ENCODE assay signal across 8 mouse cellular contexts in genomic region chr1:191394126-191394525, GRCm38 (mm10). TPM values are rescaled to one million over a fixed set of nuclear protein-coding genes. Genes with fewer than 3 reads are reported as not detected.
DNase-seq lines count a peak whose midpoint lies in the region; ATAC-seq and TF ChIP-seq lines count a peak whose summit lies in the region.

No protein-coding gene starts in this region.

- H3K36me3 ChIP-seq in kidney, adult 2 months (ENCODE audit: control insufficient read depth, insufficient read depth, low read length): no peaks in the 10 kb centered on the region
- H3K36me3 ChIP-seq in intestine, embryonic 14.5 days (ENCODE audit: control insufficient read depth, insufficient read depth, low read length): no peaks in the 10 kb centered on the region

- H3K4me3 ChIP-seq in kidney, adult 2 months (ENCODE audit: insufficient read depth, low read depth, low read length): no peak overlapping the region; the same call in 1 of the 2 replicates
- H3K4me3 ChIP-seq in intestine, embryonic 14.5 days (ENCODE audit: low read depth, low read length): peak overlapping the region; percentile 5; the same call in 1 of the 2 replicates

- peaks cover 10% of the 10 kb centered on the region for H3K4me1 ChIP-seq in kidney, adult 2 months (ENCODE audit: control insufficient read depth, insufficient read depth, low read length)
- H3K4me1 ChIP-seq in intestine, embryonic 14.5 days (replicated peaks; ENCODE audit: control insufficient read depth, insufficient read depth, low read length): peaks cover 14% of the 10 kb centered on the region

- H3K9ac ChIP-seq in intestine, embryonic 14.5 days (ENCODE audit: low read length): no peak overlapping the region

- no peaks in the 10 kb centered on the region for H3K27me3 ChIP-seq in kidney, adult 2 months (replicated peaks; ENCODE audit: control insufficient read depth, insufficient read depth, low read length)
- H3K27me3 ChIP-seq in intestine, embryonic 14.5 days (replicated peaks; ENCODE audit: control insufficient read depth, insufficient read depth, low read length): no peaks in the 10 kb centered on the region

- peak; percentile 83 for DNase-seq in kidney, adult 2 months
- DNase-seq in kidney, postnatal 4 days: no peak
- peak; percentile 53 for DNase-seq in adipocyte (ENCODE audit: low spot score)
- DNase-seq in intestine, embryonic 14.5 days (ENCODE audit: low spot score): no peak
- peak; percentile 14 for DNase-seq in lung, postnatal 10 days
- no peak for DNase-seq in left cerebral cortex, adult 11 months (ENCODE audit: low spot score)
- no peak for DNase-seq in right cerebral cortex, postnatal 25 days
- DNase-seq in embryo, embryonic 10 days (ENCODE audit: low spot score): no peak

- TF ChIP-seq POLR2A in kidney, adult 2 months (IDR thresholded peaks at IDR 0.05; ENCODE audit: low read depth, low read length): no peak

- no peaks in the 10 kb centered on the region for H3K9me3 ChIP-seq in intestine, embryonic 14.5 days (ENCODE audit: control insufficient read depth, low read length)

- H3K27ac ChIP-seq in kidney, adult 2 months (ENCODE audit: insufficient read depth, low read depth, low read length): no peak overlapping the region
- no peak overlapping the region for H3K27ac ChIP-seq in intestine, embryonic 14.5 days (ENCODE audit: low read depth)

- WGBS in kidney, adult 2 months: 8% methylated on average over 2 of the region's 2 CpGs
- 43% methylated on average over 2 of the region's 2 CpGs for WGBS in intestine, embryonic 14.5 days

- no peak for ATAC-seq in intestine, embryonic 14.5 days (replicated peaks; ENCODE audit: low FRiP score, low TSS enrichment, low read depth)

- no peak for TF ChIP-seq CTCF in kidney, adult 2 months (conservative IDR thresholded peaks at IDR 0.05; ENCODE audit: insufficient read depth, insufficient read length, low read depth, low read length)

- H3K4me2 ChIP-seq in intestine, embryonic 14.5 days (ENCODE audit: low read length): peak overlapping the region; percentile 76

RNA-seq across cellular contexts. Expression of gene Ppp2r5a, which starts 8.9 kb away (rescaled TPM):
- 69.6 and 73.2 TPM in 2 replicates for polyA plus RNA-seq in kidney, adult 2 months (2012; rRNA removed)
- 25.2 and 27.1 TPM in 2 replicates for polyA plus RNA-seq in intestine, embryonic 14.5 days (2014; fragmentation: Nextera tagmentation; extraction: Ambion mirVana)

Comparison
In these comparisons a context has a peak if more than half of its experiments do, and no peak if none do; other contexts are left out.
1. DNase-seq: peak in kidney, adult 2 months (single experiment), adipocyte (single experiment) and lung, postnatal 10 days (single experiment); none in kidney, postnatal 4 days (0 of 2), intestine, embryonic 14.5 days (single experiment), left cerebral cortex, adult 11 months (single experiment), right cerebral cortex, postnatal 25 days (single experiment) and embryo, embryonic 10 days (single experiment).